Mouse (Mus musculus): ENCODE data around the gene Trim43b.
"Not testable (repeated sequence)": the region's sequence is repeated elsewhere in the genome, so short reads cannot be mapped to it uniquely, and the experiment has no call there.

Gene Trim43b

DNA sequence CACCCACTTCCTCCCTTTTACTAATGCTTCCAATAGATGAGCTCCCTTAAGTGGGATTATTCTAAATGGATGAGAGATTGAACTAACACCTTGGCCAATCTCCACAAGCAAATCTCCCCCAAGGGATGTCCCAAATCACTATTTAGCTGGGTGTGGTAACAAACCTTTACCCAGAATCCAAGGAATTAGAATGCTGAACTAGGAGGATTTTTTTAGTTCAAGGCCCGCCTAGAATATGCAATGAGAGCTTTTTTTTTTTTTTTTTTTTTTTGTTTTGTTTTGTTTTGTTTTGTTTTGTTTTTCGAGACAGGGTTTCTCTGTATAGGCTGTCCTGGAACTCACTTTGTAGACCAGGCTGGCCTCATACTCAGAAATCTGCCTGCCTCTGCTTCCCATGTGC is at the start of gene Trim43b:
Gene Trim43b (minus strand): TSS at position 101 of the 400 bp plus-strand sequence.
- in situ Hi-C loops (cut with MboI, MseI): not testable (repeated sequence)

DNA sequence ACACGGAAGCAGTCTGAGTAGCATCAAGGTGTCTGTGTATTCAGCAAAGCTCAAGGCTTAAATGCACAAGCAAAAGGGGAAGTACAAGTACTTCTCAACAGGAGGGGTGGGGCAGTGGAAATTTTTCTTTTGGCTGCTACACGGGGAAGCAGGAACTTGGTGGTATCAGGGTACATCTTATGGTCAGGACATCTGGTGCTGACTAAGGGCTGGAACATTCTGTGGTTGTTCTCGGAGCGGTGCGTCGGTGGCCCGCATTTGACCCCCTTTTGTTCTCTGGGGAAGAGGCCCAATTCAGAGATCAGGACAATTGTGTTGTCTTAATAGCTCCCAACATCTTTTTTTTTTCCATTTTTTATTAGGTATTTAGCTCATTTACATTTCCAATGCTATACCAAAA is 11.9 kb upstream of the Trim43b start:
- in situ Hi-C loops (cut with MboI, MseI): loop anchor here (25.0 kb wide), 1 partner anchor 433 kb away; no protein-coding TSS in a partner anchor

DNA sequence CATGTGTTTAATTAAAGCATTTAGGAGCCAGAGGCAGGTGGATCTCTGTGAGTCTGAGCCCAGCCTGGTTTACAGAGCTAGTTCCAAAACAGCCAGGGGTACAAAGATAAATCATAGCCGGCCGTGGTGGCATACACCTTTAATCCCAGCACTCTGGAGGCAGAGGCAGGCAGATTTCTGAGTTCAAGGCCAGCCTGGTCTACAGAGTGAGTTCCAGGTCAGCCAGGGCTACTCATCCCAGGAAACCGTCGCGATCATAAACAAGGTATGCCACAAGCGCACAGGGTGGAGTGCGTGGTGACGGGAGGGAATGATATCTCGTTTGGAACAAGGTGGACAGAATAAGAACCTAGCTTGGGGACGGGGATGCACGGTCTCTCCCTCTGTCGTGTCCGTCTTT is 5.9 kb downstream of the Trim43b start:
- in situ Hi-C loops (cut with MboI, MseI): not testable (repeated sequence)

DNA sequence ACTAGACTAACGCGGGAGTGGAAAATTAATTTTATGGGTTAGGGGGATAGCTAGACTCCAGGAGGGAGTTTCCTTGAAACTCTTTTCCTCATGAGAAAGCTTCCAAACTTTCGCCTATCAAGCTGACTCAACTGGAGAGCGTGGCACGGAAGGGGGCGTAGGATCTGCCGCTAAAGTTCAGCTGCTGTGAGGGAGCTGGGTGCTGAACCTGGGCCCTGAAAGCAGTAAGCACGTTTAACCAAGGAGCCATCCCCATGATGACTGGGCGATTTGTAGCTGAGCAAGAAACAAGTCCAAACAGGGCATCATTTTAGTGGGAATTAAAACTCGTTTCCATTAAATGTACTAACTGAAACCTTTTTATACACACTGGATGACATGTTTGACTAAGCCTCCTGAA is 13.0 kb downstream of the Trim43b start:
- in situ Hi-C loops (cut with MboI, MseI): not testable (repeated sequence)

DNA sequence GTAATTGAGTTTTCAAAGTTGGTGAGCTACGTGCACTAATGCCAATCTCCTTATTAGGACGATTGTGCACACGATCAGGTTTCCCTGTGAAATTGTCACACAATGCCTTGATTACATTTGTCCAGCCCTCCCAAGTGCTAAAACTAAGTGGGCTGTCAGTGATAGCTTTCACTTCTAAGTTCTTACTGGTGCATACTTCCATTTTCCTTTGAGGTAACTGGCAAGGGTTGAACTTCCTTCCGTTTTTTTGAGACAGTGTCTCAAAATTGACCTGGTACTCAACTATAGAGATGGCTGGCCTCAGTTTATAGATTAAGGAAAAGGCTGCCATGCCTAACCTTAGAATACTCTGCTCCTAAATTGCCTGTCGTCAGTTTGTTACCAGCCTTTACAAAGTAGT is 16.1 kb downstream of the Trim43b start:
- in situ Hi-C loops (cut with MboI, MseI): not testable (repeated sequence)

DNA sequence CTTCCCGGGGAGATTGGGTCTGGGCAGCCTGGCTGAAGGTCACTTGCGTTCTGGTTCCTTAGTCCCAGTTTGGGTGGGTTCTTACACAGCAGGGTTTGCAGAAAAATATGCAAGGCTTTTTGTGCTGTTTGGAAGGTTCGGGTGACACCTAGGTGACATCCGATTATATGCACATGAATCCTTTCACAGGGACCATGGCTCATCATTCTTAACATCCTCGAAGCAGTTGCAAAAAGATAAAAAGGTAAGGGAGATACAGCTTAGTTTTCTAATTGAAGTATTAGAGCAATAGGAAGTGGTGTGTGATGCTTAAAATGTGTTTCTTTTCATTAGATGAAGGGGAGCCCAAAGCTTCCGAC is 25.5 kb downstream of the Trim43b start:
- in situ Hi-C loops (cut with MboI, MseI): loop anchor here (10.0 kb wide), 1 partner anchor 202 kb away; no protein-coding TSS in a partner anchor

DNA sequence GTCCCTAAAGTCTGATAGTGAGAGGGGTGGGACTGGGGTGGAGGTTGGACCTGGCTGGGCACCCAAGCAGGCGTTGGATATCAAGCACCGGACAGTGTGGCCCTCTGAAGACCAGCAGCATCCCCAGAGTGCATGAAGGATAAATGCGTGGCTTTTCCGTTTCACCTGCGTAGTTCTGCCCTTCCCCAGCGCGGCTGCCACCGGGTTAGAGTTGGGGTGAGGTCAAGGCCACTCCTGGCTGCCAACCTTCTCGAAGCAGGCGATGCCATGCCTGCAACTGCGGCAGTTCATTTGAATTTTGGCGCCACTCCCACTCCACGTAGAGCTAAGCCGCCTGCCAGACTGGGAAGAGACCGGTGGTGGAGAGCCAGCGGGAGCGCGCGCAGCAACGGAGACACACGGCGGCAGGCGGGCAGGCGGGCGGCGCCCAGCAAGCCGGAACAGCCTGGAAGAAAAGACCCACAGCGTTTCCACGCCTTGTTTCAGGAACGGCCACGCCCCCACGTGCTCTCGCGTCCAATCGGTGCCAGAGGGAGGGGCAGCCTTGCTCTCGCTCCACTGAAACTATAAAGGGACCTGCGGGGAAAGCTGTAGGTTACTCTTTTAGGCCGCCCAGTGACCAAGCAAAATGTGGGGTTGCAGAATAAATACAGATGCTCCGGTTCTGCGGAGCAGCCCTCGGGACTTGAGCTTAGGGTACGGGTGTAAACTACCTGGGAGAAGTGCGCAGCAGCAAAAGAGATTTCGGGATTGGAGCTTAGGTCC is 26.1 kb downstream of the Trim43b start:
- in situ Hi-C loops (cut with MboI, MseI): loop anchor here (10.0 kb wide), 1 partner anchor 202 kb away; no protein-coding TSS in a partner anchor

Measured in T-helper 2 cell (primary cell).